Mouse (Mus musculus) forebrain, embryonic 14.5 days (tissue): Measurements from ENCODE around the gene Nudt3. TPM values are rescaled to one million over a fixed set of nuclear protein-coding genes. Genes with fewer than 3 reads are reported as not detected.

Experiments
- ATAC-seq: fragments of 200-750 bp; cut with Nextera tagmentation; 2 replicates; pipeline ENCODE4 v1.8.0; 2017; ENCODE audit warnings: mild to moderate bottlenecking, moderate library complexity
- DNase-seq: peaks from one replicate; pipeline ENCODE4 v3.0.0-alpha.2; 2015; ENCODE audit warnings: low spot score
- H3K27ac ChIP-seq: fragments of 300-500 bp; sonication (generic); 2 replicates; pipeline ENCODE4 v1.5.1; 2014; ENCODE audit warnings: low read depth, mild to moderate bottlenecking, control low read depth, low read length, moderate library complexity
- H3K27me3 ChIP-seq: fragments of 300-500 bp; sonication (generic); replicated peaks from 2 replicates; pipeline ENCODE4 v1.6.1; 2014; ENCODE audit warnings: low read length, control low read depth, mixed read lengths; ENCODE audit not compliant: control insufficient read depth, insufficient read depth
- H3K36me3 ChIP-seq: fragments of 300-500 bp; sonication (generic); 2 replicates; pipeline ENCODE4 v1.6.1; 2014; ENCODE audit warnings: low read length, control low read depth; ENCODE audit not compliant: control insufficient read depth, insufficient read depth
- H3K4me1 ChIP-seq: fragments of 300-500 bp; sonication (generic); 2 replicates; pipeline ENCODE4 v1.6.1; 2014; ENCODE audit warnings: antibody characterized with exemption, low read length, control low read depth; ENCODE audit not compliant: control insufficient read depth, insufficient read depth
- H3K4me2 ChIP-seq: fragments of 300-500 bp; sonication (generic); 2 replicates; pipeline ENCODE4 v1.6.1; 2014; ENCODE audit warnings: mild to moderate bottlenecking, control low read depth, low read length
- H3K4me3 ChIP-seq: fragments of 300-500 bp; sonication (generic); 2 replicates; pipeline ENCODE4 v1.5.1; 2014; ENCODE audit warnings: low read depth, low read length, control low read depth
- H3K9ac ChIP-seq: fragments of 300-500 bp; sonication (generic); 2 replicates; pipeline ENCODE4 v1.6.1; 2014; ENCODE audit warnings: mild to moderate bottlenecking, low read length, control low read depth, moderate library complexity
- H3K9me3 ChIP-seq: fragments of 300-500 bp; sonication (generic); replicated peaks from 2 replicates; pipeline ENCODE4 v1.6.1; 2016; ENCODE audit warnings: low read length, control low read depth, mixed read lengths; ENCODE audit not compliant: control insufficient read depth
- WGBS: fragments of 180-500 bp; shearing (Covaris S2); extraction: QIAGEN DNeasy Blood & Tissue Kit; methylation state at CpG from one replicate; pipeline ENCODE4 v1.1.7; 2014; 5-methylcytosine and 5-hydroxymethylcytosine counted together
- polyA plus RNA-seq: library from polyadenylated mRNA; unstranded; fragments of >200 nt; fragmentation: Nextera tagmentation; extraction: Ambion mirVana; gene quantifications from 2 replicates; pipeline ENCODE4 v1.2.1, GENCODE M21; 2014

Gene Nudt3
- polyA plus RNA-seq, 1 experiment from 2014 or later = 175 TPM

DNA sequence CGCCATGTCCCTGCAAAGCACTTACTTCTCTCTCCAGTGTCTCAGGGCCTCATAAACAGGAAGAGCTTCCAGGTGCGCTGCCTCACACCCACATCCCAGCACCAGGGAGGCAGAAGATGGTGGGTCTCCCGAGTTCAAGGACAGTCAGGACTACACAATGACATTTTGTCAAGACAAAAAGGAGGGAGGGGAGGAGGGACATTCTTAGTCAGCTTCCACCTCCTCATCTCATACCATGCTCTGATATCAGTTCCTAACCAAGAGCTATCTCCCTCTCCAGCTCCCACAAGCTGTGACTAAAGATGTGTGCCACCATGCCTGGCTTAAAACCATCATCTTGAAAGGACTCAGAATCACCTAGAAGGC is 11.8 kb downstream of the Nudt3 start:
- ATAC-seq (no peak), DNase-seq (no peak)
- H3K27me3 ChIP-seq = no peaks in the 10 kb centered on the region
- no peaks in the 10 kb centered on the region for H3K9me3 ChIP-seq
- no peak overlapping the region for H3K4me3 ChIP-seq
- no peak overlapping the region for H3K27ac ChIP-seq
- H3K4me1 ChIP-seq = peaks cover 4% of the 10 kb centered on the region
- peaks cover 11% of the 10 kb centered on the region; the same call in 1 of the 2 replicates for H3K36me3 ChIP-seq
- no peak overlapping the region for H3K4me2 ChIP-seq
- H3K9ac ChIP-seq = no peak overlapping the region
- WGBS = 75% methylated on average over 3 of the region's 3 CpGs

DNA sequence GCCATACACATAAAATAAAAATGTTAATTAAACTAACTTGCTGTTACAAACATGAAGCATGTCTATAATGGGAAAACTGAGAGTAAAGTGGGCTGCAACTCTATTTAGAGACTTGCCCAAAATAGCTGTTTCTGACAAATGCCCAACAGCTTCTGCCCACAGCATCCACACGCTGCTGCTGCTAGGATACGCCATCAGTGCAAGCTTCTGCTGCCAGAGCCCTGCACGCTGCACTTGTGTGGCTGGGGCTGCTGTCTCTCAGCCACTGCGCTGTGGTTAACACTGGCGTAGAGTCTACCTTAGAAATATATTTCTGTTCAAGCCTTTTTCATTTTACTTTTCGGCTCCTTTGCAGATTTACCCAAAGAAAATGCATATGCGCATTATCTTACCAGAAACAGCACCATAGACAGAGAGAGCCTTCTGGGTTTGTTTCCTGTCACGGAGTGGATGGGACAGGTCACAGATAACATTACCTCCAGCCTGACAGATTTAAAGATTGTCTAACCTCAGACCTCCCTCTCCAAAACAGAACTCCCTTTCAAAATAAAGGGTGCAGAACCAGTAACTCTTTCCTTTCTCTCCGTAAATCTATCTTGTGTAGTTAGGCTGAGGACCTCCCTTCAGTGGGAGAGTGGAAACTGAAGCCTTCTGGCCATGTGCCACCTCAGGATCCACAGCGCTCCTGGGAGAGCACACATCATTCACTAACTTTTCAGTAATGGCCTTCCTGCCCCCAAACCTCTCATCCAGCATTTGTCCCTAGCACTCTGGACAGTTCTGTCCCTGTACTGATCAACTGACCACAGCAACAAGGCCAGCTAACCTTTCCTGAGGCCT is 12.4 kb downstream of the Nudt3 start:
- DNase-seq (no peak), ATAC-seq (no peak)
- H3K9ac ChIP-seq = no peak overlapping the region
- WGBS = 84% methylated on average over 10 of the region's 10 CpGs
- H3K9me3 ChIP-seq = no peaks in the 10 kb centered on the region
- H3K4me3 ChIP-seq = no peak overlapping the region
- H3K4me2 ChIP-seq = no peak overlapping the region
- H3K27ac ChIP-seq = no peak overlapping the region
- H3K36me3 ChIP-seq = peaks cover 11% of the 10 kb centered on the region; the same call in 1 of the 2 replicates
- no peaks in the 10 kb centered on the region for H3K27me3 ChIP-seq
- H3K4me1 ChIP-seq = peaks cover 4% of the 10 kb centered on the region

DNA sequence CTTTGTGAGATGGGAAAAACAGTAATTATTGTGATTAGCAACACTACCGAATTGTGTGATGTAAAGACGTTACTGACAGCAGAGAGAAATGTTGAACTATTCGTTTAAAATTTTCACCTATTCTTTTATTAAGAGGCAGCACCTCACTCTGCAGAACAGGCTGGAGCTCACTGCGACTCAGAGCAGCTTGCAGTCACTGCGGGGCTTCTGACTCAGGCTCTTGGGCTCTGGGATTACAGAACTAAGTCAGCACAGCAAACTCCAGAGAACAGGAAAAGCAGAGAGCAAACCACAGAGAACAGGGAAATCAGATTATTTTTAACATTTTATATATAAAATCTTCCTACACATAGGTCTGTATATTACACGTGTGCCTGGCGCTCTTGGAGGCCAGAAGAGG is 13.7 kb downstream of the Nudt3 start:
- DNase-seq (no peak), ATAC-seq (no peak)
- Histone ChIP-seq H3K4me3 (no peak overlapping the region), H3K9me3 (no peaks in the 10 kb centered on the region), H3K9ac (no peak overlapping the region), H3K4me2 (no peak overlapping the region), H3K36me3 (peaks cover 8% of the 10 kb centered on the region; the same call in 1 of the 2 replicates), H3K27me3 (no peaks in the 10 kb centered on the region), H3K4me1 (peaks cover 4% of the 10 kb centered on the region), H3K27ac (no peak overlapping the region)
- 91% methylated on average over 7 of the region's 7 CpGs for WGBS

DNA sequence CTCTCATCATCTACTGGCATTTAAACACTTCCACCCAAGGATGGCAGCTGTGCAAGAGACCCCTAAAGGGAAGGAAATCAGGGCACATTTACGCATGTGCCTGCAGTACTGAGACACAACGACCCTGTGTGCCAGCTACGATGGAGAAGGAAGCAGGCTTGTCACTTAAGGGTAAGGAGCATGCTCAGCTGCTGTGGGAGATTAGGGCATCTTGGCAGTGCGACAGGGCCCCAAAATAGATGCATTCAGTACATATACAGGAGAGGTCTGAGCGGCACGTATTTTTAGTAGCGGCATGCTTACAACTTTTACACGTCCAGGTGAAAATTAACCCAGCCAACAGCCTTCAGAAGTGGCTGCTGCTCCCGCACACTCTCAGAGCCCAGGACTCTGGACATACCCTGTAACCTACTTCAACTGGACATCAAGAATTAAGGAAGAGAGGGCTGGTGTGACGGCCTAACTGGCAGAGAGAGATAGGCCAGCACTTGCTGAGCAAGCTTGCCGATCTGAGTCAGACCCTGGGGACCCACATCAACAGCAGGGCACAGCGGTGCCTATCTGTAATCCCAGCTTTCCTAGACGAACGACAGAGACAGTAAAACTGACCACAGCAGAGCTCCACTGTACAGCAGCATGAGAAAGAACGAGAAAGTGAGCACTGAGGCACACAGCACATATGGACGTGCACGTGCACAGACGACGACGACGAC is 19.6 kb downstream of the Nudt3 start:
- ATAC-seq (no peak), DNase-seq (peak; percentile 20)
- H3K4me2 ChIP-seq = no peak overlapping the region
- no peak overlapping the region for H3K4me3 ChIP-seq
- WGBS = 79% methylated on average over 21 of the region's 21 CpGs
- peaks cover 17% of the 10 kb centered on the region for H3K4me1 ChIP-seq
- no peak overlapping the region for H3K9ac ChIP-seq
- H3K27ac ChIP-seq = no peak overlapping the region
- H3K27me3 ChIP-seq = no peaks in the 10 kb centered on the region
- H3K9me3 ChIP-seq = no peaks in the 10 kb centered on the region
- peaks cover 11% of the 10 kb centered on the region for H3K36me3 ChIP-seq

DNA sequence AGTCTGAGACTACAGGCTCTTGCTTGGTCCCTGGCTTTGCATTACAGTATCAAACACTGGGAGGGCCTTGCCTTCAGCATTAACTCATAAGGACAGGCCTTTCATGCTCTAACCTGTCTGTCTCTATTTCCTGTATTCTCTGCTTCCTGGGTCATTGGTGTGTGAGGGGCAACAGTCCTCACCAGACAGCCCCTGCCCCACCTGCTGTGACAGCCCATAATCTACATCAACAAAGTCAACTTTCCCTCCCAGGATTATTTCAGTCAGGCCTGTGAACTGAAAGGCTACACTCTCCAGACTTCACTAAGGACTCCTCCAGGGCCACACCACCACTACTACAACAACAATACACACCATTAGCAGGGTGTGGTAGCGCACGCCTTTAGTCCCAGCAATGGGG is 20.3 kb downstream of the Nudt3 start:
- Histone ChIP-seq H3K4me3 (no peak overlapping the region), H3K27ac (no peak overlapping the region), H3K4me2 (no peak overlapping the region), H3K9ac (no peak overlapping the region), H3K4me1 (peaks cover 17% of the 10 kb centered on the region), H3K36me3 (peaks cover 7% of the 10 kb centered on the region), H3K9me3 (no peaks in the 10 kb centered on the region), H3K27me3 (no peaks in the 10 kb centered on the region)
- no peak for DNase-seq
- ATAC-seq = no peak
- WGBS = 87% methylated on average over 2 of the region's 2 CpGs

DNA sequence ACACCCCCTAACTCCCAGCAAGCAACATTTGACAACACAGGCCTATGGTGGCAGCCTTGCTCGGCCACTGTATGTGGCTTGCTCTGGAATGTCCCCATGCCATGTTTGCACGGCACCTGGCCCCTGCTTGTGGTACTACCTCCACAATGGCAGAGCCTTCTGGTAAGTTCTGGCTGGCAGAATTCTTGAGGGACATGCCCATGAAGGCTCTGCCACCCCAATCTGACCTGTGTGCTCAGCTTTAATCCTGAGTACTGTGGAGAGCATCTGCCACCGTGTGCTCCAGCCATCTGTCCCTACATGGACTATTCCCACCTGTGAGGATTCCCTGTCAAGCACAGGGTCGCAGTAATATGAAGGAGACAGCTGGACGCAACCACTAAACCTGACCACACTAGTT is 22.4 kb downstream of the Nudt3 start:
- no peak for DNase-seq
- Histone ChIP-seq H3K36me3 (peaks cover 18% of the 10 kb centered on the region), H3K4me3 (no peak overlapping the region), H3K4me2 (no peak overlapping the region), H3K27me3 (no peaks in the 10 kb centered on the region), H3K9me3 (no peaks in the 10 kb centered on the region), H3K27ac (no peak overlapping the region), H3K4me1 (peaks cover 17% of the 10 kb centered on the region), H3K9ac (no peak overlapping the region)
- WGBS = 82% methylated on average over 5 of the region's 5 CpGs
- no peak for ATAC-seq

DNA sequence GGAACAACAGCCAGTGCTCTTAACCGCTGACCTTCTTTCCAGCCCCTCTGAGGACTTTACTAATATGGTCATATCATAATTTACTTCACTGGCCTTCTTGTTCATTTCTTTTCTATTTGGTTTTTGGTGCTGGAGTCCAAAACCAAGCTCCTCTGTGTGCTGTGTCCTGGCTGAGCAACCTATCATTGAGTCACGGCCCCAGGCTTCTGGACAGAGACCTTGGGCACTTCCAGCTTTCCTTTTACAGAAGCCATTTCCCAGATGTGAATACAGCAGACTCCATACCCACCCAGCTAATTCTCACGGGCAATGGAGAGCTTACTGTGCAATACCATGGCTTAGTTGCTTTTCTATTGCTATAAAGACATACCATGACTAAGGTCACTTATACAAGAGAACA is 23.0 kb downstream of the Nudt3 start:
- Histone ChIP-seq H3K4me1 (peaks cover 17% of the 10 kb centered on the region), H3K9me3 (no peaks in the 10 kb centered on the region)

DNA sequence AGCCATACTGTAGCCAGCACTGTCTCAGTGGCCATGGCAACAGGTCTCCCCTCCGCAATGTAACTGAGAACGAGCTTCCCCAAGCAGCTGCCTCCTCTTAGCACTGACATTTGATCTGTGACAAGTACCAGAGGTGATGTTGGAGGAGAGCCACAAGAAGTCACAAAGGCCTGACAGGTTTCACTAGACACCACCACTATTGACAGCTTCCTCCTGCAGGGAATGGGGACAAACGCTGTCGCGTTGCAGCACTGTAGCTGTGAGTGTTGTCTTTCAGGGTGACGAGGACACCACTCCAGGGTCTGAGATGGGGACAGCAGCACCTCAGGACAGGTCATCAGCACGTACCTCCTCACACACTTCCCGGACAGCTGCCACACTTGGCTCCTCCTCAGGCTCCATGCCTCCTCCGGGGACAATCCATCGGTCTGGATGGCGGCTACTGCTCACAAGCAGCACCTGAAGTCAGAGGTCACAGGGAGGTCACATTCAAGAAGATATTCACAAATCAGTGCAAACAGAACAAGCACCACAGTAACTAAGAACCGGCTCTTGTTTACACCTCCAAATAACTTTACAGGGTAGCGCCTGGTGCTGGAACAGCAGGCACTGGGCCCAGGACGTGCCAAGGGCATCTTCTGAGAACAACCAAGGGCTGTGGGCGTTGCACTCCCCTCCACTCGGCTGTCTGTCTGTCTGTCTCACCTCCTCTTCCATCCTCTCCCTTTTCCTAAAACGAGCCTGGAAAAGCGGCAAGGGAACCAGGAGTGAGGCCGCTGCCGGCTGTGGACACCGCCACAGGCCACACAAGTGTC is 26.7 kb downstream of the Nudt3 start:
- no peaks in the 10 kb centered on the region for H3K9me3 ChIP-seq
- peaks cover 3% of the 10 kb centered on the region; the same call in 1 of the 2 replicates for H3K4me1 ChIP-seq
- H3K4me2 ChIP-seq = no peak overlapping the region
- DNase-seq (no peak), ATAC-seq (no peak)
- no peak overlapping the region for H3K4me3 ChIP-seq
- no peaks in the 10 kb centered on the region for H3K27me3 ChIP-seq
- 89% methylated on average over 21 of the region's 21 CpGs for WGBS
- no peak overlapping the region for H3K9ac ChIP-seq
- H3K36me3 ChIP-seq = peaks cover 52% of the 10 kb centered on the region
- no peak overlapping the region for H3K27ac ChIP-seq

More for the DNA sequence above, 23.0 kb downstream of the Nudt3 start:
- Histone ChIP-seq H3K36me3 (peaks cover 23% of the 10 kb centered on the region), H3K4me3 (no peak overlapping the region), H3K27ac (no peak overlapping the region), H3K4me2 (no peak overlapping the region), H3K27me3 (no peaks in the 10 kb centered on the region), H3K9ac (no peak overlapping the region)
- ATAC-seq = no peak
- DNase-seq = no peak
- WGBS = 90% methylated on average over 3 of the region's 3 CpGs
